Mouse (Mus musculus) cerebellum, adult 2 months (tissue): ENCODE measurements at regions not wholly inside any gene's neighbourhood (a gene's known extent, or its start where the extent isn't known, plus 50 kb on each side); places are given as distances from the start of the nearest gene placed in this dataset.

Experiments used
- CTCF ChIP-seq: fragments of 200-500 bp; IDR thresholded peaks from 2 replicates; pipeline ENCODE4 v1.5.1; 2011; ENCODE audit warnings: low read depth, mild to moderate bottlenecking, control low read depth, low read length, moderate library complexity, borderline replicate concordance; ENCODE audit not compliant: insufficient read depth
- POLR2A ChIP-seq: fragments of 200-500 bp; IDR thresholded peaks from 2 replicates; pipeline ENCODE4 v1.6.1; 2011; ENCODE audit warnings: low read length, control low read depth, borderline replicate concordance; ENCODE audit not compliant: insufficient read depth

- TF ChIP-seq CTCF (no peak), POLR2A (no peak)
Measured at GRCm38 (mm10) chr13:5022439-5022838, 413.5 kb upstream of the Akr1e1 start.
